Mouse (Mus musculus) heart, postnatal 0 days (tissue): ENCODE data around the gene Slc18a3.

Source experiments
- CTCF ChIP-seq: IDR thresholded peaks from 2 replicates; pipeline ENCODE4 v1.5.1; 2016; ENCODE audit warnings: antibody characterized with exemption, control low read depth, low read depth
- EP300 ChIP-seq: IDR thresholded peaks from 2 replicates; pipeline ENCODE4 v1.6.1; 2016; ENCODE audit warnings: antibody characterized with exemption, low read depth

DNA sequence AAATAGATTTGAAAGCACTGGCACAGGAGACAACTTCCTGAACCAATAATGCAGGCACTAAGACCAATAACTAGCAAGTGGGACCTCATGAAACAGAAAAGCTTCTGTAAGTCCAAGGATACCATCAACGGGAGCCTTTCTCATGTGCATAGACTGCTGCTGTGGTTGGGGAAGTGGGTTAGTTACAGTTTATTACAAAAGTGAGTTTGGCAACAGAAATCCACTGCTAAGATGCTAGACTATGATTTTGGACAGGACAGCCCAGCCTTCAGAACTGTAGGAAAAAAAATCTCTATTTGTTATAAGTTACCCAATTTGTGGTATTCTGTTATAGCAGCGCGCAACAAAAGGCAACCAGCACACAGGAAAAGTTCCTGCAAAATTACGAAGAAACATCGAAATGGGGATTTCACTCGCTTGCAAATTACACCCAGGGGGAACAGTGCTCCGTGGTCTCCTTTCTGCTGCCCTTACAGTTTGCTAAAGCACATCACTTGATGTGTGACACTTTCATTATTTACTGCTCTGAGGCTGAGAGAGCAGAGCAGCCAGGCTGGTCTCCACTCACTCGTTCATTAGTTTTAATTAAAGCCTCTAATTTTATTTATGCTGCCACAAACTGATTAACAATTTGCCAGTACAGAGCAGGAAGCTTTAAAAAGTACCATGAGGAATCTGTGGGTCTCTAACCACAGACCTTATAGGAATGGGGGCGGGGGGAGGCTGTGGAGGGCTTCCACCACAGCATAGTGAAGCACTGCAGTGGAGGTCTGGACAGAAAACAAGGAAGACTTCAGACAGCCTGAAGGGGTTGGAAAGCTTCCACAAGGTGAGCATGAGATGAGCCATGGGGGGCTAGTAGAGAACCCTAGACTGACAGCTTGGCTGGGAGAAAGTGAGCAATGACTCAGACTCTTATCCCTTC, 38.4 kb upstream of the Slc18a3 start:
- TF ChIP-seq CTCF (no peak), EP300 (no peak)
